Mouse (Mus musculus): ENCODE data around the gene Sim2. TPM values are rescaled to one million over a fixed set of nuclear protein-coding genes. Genes with fewer than 3 reads are reported as not detected.

Sim2 gene
- polyA plus RNA-seq, 1 experiment from 2014 or later: not detected

DNA sequence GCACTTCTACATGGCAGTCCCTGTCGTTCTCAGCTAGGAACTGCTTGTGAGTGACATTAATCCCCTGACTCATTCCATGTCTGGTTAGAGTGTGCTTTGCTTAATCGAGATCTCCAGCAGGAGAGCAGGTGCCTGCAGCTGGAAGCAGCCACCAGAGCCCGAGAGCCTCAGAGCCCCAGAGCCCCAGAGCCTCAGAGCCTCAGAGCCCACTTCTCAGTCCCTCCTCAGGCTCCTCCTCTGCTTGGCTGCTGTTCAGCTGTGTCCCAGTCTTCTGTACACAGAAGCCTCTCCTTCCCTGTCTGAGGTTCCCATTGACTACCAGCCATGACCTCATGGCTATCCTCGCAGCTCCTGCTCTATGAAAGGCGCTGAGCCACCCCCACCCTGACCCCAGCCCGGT, 32.6 kb downstream of the Sim2 start:
- Histone ChIP-seq H3K4me2 (replicated peaks; ENCODE audit: low read depth, low read length) (no peak overlapping the region), H3K27me3 (replicated peaks; ENCODE audit: insufficient read depth, low read length) (0 out of 2 replicates have a peak, but pooled peaks cover 5% of the 10 kb centered on the region), H3K36me3 (ENCODE audit: insufficient read depth, low read length) (no peaks in the 10 kb centered on the region), H3K4me3 (ENCODE audit: low read depth, low read length) (no peak overlapping the region), H3K4me1 (ENCODE audit: insufficient read depth, low read depth, low read length) (no peaks in the 10 kb centered on the region), H3K9me3 (ENCODE audit: low read length) (no peaks in the 10 kb centered on the region), H3K9ac (replicated peaks; ENCODE audit: low read depth) (no peak overlapping the region), H3K27ac (ENCODE audit: low read length) (no peak overlapping the region)
- TF ChIP-seq CTCF (IDR thresholded peaks at IDR 0.05) (no peak), EP300 (IDR thresholded peaks at IDR 0.05) (no peak)
- DNase-seq (ENCODE audit: low spot score) (peak; percentile 15), ATAC-seq (peak; percentile 25; the same call in 1 of the 2 replicates)
- WGBS: 27% methylated on average over 6 of the region's 6 CpGs

DNA sequence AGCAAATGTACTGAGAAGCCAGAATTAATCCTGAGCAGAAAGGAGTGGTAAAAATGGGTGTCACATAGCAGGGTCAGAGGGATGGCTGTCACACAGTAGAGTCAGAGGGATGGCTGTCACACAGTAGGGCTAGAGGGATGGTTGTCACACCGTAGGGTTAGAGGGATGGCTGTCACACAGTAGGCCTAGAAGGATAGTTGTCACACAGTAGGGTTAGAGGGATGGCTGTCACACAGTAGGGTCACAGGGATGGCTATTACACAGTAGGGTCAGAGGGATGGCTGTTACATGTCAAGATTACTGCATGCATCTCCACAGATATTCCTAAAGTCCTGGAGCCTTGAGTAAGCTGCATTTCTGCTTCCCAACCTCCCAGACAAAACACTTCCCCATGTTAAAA, 33.7 kb downstream of the Sim2 start:
- Histone ChIP-seq H3K4me3 (ENCODE audit: low read depth, low read length) (no peak overlapping the region), H3K4me1 (ENCODE audit: insufficient read depth, low read depth, low read length) (no peaks in the 10 kb centered on the region), H3K4me2 (replicated peaks; ENCODE audit: low read depth, low read length) (no peak overlapping the region), H3K27ac (ENCODE audit: low read length) (no peak overlapping the region), H3K36me3 (ENCODE audit: insufficient read depth, low read length) (no peaks in the 10 kb centered on the region), H3K9me3 (ENCODE audit: low read length) (no peaks in the 10 kb centered on the region), H3K27me3 (replicated peaks; ENCODE audit: insufficient read depth, low read length) (0 out of 2 replicates have a peak, but pooled peaks cover 5% of the 10 kb centered on the region), H3K9ac (replicated peaks; ENCODE audit: low read depth) (no peak overlapping the region)
- ATAC-seq: no peak
- no peak for DNase-seq (ENCODE audit: low spot score)
- TF ChIP-seq CTCF (IDR thresholded peaks at IDR 0.05): no peak
- no peak for TF ChIP-seq EP300 (IDR thresholded peaks at IDR 0.05)
- 100% methylated on average over 1 of the region's 1 CpGs for WGBS

DNA sequence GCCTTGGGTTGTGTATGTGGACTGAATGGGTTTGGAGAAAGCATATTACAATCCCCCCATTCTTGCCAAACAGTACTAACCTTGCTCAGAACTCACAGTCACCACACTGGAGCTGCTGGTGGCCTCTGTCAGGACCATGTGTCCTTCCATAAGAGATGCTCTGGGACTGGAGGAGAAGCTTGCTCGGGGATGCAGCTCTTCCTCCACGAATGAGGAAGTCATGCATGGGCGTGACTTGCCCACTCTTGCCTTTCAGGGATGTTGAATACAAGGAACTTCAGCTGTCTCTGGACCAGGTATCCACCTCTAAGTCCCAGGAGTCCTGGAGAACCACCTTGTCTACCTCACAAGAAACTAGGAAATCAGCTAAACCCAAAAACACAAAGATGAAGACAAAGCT, 37.6 kb downstream of the Sim2 start:
- Histone ChIP-seq H3K27me3 (replicated peaks; ENCODE audit: insufficient read depth, low read length) (peaks cover 37% of the 10 kb centered on the region), H3K27ac (ENCODE audit: low read length) (no peak overlapping the region), H3K9ac (replicated peaks; ENCODE audit: low read depth) (no peak overlapping the region), H3K4me3 (ENCODE audit: low read depth, low read length) (no peak overlapping the region), H3K4me2 (replicated peaks; ENCODE audit: low read depth, low read length) (no peak overlapping the region), H3K4me1 (ENCODE audit: insufficient read depth, low read depth, low read length) (no peaks in the 10 kb centered on the region), H3K36me3 (ENCODE audit: insufficient read depth, low read length) (no peaks in the 10 kb centered on the region), H3K9me3 (ENCODE audit: low read length) (no peaks in the 10 kb centered on the region)
- DNase-seq (ENCODE audit: low spot score) (no peak), ATAC-seq (no peak)
- TF ChIP-seq EP300 (IDR thresholded peaks at IDR 0.05): no peak
- TF ChIP-seq CTCF (IDR thresholded peaks at IDR 0.05): no peak
- WGBS: 75% methylated on average over 3 of the region's 3 CpGs

DNA sequence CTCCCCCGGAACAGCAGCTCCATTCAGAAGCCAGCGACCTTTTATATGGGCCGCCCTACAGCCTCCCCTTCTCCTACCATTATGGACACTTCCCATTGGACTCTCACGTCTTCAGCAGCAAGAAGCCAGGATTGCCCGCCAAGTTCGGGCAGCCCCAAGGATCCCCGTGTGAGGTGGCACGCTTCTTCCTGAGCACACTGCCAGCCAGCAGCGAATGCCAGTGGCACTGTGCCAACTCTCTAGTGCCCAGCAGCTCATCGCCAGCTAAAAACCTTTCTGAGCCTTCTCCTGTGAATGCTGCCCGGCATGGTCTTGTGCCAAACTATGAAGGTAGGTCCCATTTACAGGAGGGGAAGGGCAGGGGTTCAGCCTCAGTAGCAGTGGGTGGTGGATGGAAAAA, 38.5 kb downstream of the Sim2 start:
- no peaks in the 10 kb centered on the region for H3K36me3 ChIP-seq (ENCODE audit: insufficient read depth, low read length)
- H3K9me3 ChIP-seq (ENCODE audit: low read length): no peaks in the 10 kb centered on the region
- H3K27me3 ChIP-seq (replicated peaks; ENCODE audit: insufficient read depth, low read length): peaks cover 41% of the 10 kb centered on the region
- H3K4me1 ChIP-seq (ENCODE audit: insufficient read depth, low read depth, low read length): no peaks in the 10 kb centered on the region
- no peak for ATAC-seq
- no peak for DNase-seq (ENCODE audit: low spot score)
- H3K27ac ChIP-seq (ENCODE audit: low read length): no peak overlapping the region
- H3K4me2 ChIP-seq (replicated peaks; ENCODE audit: low read depth, low read length): no peak overlapping the region
- 49% methylated on average over 11 of the region's 11 CpGs for WGBS
- TF ChIP-seq EP300 (IDR thresholded peaks at IDR 0.05): no peak
- TF ChIP-seq CTCF (IDR thresholded peaks at IDR 0.05): no peak
- H3K9ac ChIP-seq (replicated peaks; ENCODE audit: low read depth): no peak overlapping the region
- no peak overlapping the region for H3K4me3 ChIP-seq (ENCODE audit: low read depth, low read length)

DNA sequence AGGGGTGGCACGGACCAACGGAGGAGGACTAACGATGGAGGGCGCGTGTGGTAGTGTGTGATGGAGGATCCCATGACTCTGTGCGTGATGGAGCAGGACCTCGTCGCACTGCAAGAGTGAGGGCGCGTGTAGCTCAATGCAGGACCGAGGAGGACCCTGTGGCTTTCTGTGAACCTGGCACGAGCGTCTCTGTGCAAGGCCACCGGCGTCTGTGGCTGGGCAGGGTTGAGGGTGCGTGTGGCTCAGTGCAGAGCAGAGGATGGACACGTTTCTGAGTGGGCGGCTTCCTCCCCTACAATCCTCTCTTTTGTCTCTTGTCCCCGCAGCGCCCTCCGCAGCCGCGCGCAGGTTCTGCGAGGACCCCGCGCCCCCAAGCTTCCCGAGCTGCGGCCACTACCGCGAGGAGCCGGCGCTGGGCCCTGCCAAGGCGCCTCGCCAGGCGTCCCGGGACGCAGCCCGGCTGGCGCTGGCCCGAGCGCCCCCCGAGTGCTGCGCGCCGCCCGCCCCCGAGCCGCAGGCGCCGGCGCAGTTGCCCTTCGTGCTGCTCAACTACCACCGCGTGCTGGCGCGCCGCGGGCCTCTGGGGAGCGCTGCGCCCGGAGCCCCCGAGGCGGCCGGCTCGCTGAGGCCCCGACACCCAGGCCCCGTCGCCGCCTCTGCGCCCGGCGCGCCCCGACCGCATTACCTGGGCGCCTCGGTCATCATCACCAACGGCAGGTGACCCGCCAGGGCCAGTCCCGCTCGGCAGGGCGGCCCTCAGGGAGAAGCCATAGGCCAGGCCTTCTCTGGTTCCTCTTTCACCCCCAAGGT, 40.6 kb downstream of the Sim2 start:
- no peaks in the 10 kb centered on the region for H3K9me3 ChIP-seq (ENCODE audit: low read length)
- DNase-seq (ENCODE audit: low spot score): no peak
- peak overlapping the region; percentile 51 for H3K4me2 ChIP-seq (replicated peaks; ENCODE audit: low read depth, low read length)
- H3K27ac ChIP-seq (ENCODE audit: low read length): no peak overlapping the region
- no peak overlapping the region for H3K9ac ChIP-seq (replicated peaks; ENCODE audit: low read depth)
- peak overlapping the region; percentile 21 for H3K4me3 ChIP-seq (ENCODE audit: low read depth, low read length)
- 5% methylated on average over 76 of the region's 83 CpGs for WGBS
- TF ChIP-seq CTCF (IDR thresholded peaks at IDR 0.05) (no peak), EP300 (IDR thresholded peaks at IDR 0.05) (no peak)
- H3K36me3 ChIP-seq (ENCODE audit: insufficient read depth, low read length): no peaks in the 10 kb centered on the region
- peak; percentile 38; the same call in 1 of the 2 replicates for ATAC-seq
- H3K4me1 ChIP-seq (ENCODE audit: insufficient read depth, low read depth, low read length): no peaks in the 10 kb centered on the region
- H3K27me3 ChIP-seq (replicated peaks; ENCODE audit: insufficient read depth, low read length): peaks cover 41% of the 10 kb centered on the region

DNA sequence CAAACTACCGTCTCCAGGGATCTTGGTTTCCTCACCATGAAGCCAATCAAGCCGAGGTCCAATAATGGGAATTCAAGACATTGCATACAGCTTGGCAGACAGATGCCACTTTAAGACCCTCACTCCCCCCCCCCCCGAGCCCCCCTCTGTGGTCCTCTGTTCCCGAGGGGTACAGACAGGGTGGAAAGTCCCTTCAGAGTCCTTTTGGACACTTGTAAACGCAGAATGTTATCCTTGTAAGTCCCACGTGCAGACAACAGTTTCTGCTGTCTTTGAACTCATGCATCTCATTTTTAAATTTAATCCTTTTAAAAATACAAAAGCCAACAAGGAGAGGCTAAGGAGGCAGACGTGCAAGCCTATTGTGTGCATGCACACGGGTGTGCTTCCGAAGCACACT, 41.5 kb downstream of the Sim2 start:
- no peak for TF ChIP-seq EP300 (IDR thresholded peaks at IDR 0.05)
- TF ChIP-seq CTCF (IDR thresholded peaks at IDR 0.05): no peak
- WGBS: 46% methylated on average over 9 of the region's 9 CpGs
- H3K4me2 ChIP-seq (replicated peaks; ENCODE audit: low read depth, low read length): no peak overlapping the region
- H3K4me3 ChIP-seq (ENCODE audit: low read depth, low read length): no peak overlapping the region
- H3K4me1 ChIP-seq (ENCODE audit: insufficient read depth, low read depth, low read length): no peaks in the 10 kb centered on the region
- no peaks in the 10 kb centered on the region for H3K36me3 ChIP-seq (ENCODE audit: insufficient read depth, low read length)
- ATAC-seq (no peak), DNase-seq (ENCODE audit: low spot score) (no peak)
- H3K9ac ChIP-seq (replicated peaks; ENCODE audit: low read depth): no peak overlapping the region
- peaks cover 40% of the 10 kb centered on the region for H3K27me3 ChIP-seq (replicated peaks; ENCODE audit: insufficient read depth, low read length)
- no peaks in the 10 kb centered on the region for H3K9me3 ChIP-seq (ENCODE audit: low read length)
- no peak overlapping the region for H3K27ac ChIP-seq (ENCODE audit: low read length)
